Mouse (Mus musculus) MEL (cell line): ENCODE results near the gene Tcte2. TPM values are rescaled to one million over a fixed set of nuclear protein-coding genes. Genes with fewer than 3 reads are reported as not detected.

ENCODE experiments used
- DNase-seq: peaks from one replicate; pipeline ENCODE4 v3.0.0; 2011; ENCODE audit warnings: low read depth, low spot score
- H3K27ac ChIP-seq: 2 replicates; pipeline ENCODE4 v1.5.1; 2012; ENCODE audit warnings: low read depth, mild to moderate bottlenecking, control low read depth, low read length, moderate library complexity; ENCODE audit not compliant: control insufficient read depth
- H3K27me3 ChIP-seq, 2 experiments: fragments of 150-350 bp in 1 of 2; sonication (generic) in 1 of 2; 2 replicates each; pipeline ENCODE4 v1.6.1; 2012; ENCODE audit warnings: low read length in 2 of 2, mild to moderate bottlenecking in 2 of 2, improper control_type of control experiment in 1 of 2, moderate library complexity in 1 of 2; ENCODE audit not compliant: insufficient read depth in 2 of 2, control insufficient read depth in 1 of 2
- H3K36me3 ChIP-seq, 2 experiments: 2 replicates each; pipeline ENCODE4 v1.6.1; 2012 to 2014; ENCODE audit warnings: low read length in 2 of 2, improper control_type of control experiment in 1 of 2, inconsistent platforms in 1 of 2, mild to moderate bottlenecking in 1 of 2; ENCODE audit not compliant: insufficient read depth in 2 of 2, control insufficient read depth in 1 of 2
- H3K4me1 ChIP-seq, 2 experiments: fragments of 150-350 bp in 1 of 2; sonication (generic) in 1 of 2; 2 replicates each; pipeline ENCODE4 v1.6.1; 2012; ENCODE audit warnings: low read length in 2 of 2, improper control_type of control experiment in 1 of 2, mild to moderate bottlenecking in 1 of 2; ENCODE audit not compliant: insufficient read depth in 2 of 2, control insufficient read depth in 1 of 2
- H3K4me3 ChIP-seq, 2 experiments: fragments of 150-350 bp in 1 of 2; sonication (generic) in 1 of 2; 2 replicates each; pipeline ENCODE4 v1.5.1; 2012; ENCODE audit warnings: low read depth in 2 of 2, low read length in 2 of 2, mild to moderate bottlenecking in 2 of 2, moderate library complexity in 2 of 2, control low read depth in 1 of 2, improper control_type of control experiment in 1 of 2; ENCODE audit not compliant: control insufficient read depth in 1 of 2, insufficient read depth in 1 of 2
- H3K79me2 ChIP-seq: 2 replicates; pipeline ENCODE4 v1.6.1; 2012; ENCODE audit warnings: mild to moderate bottlenecking, low read length, moderate library complexity; ENCODE audit not compliant: control insufficient read depth, poor library complexity, insufficient read depth
- H3K9ac ChIP-seq: 2 replicates; pipeline ENCODE4 v1.6.1; 2012; ENCODE audit warnings: low read depth, mild to moderate bottlenecking, control low read depth, low read length, moderate library complexity; ENCODE audit not compliant: control insufficient read depth, poor library complexity, severe bottlenecking
- H3K9me3 ChIP-seq: fragments of 150-350 bp; sonication (generic); replicated peaks from 2 replicates; pipeline ENCODE4 v1.6.1; 2012; ENCODE audit warnings: mild to moderate bottlenecking, low read length, improper control_type of control experiment, moderate library complexity; ENCODE audit not compliant: insufficient read depth
- CHD1 ChIP-seq: IDR thresholded peaks from 2 replicates; pipeline ENCODE4 v1.6.1; 2012; ENCODE audit warnings: low read depth, mild to moderate bottlenecking, inconsistent platforms, low read length, improper control_type of control experiment
- ELF1 ChIP-seq: IDR thresholded peaks from 2 replicates; pipeline ENCODE4 v1.6.1; 2014; ENCODE audit warnings: low read depth, mild to moderate bottlenecking, inconsistent platforms, low read length, improper control_type of control experiment, moderate library complexity
- EP300 ChIP-seq, 2 experiments: IDR thresholded peaks; 2 replicates each; pipeline ENCODE4 v1.6.1; 2011; ENCODE audit warnings: improper control_type of control experiment in 2 of 2, low read length in 2 of 2, low read depth in 1 of 2, mild to moderate bottlenecking in 1 of 2
- ETS1 ChIP-seq: IDR thresholded peaks from 2 replicates; pipeline ENCODE4 v1.6.1; 2012; ENCODE audit warnings: low read depth, mild to moderate bottlenecking, inconsistent platforms, low read length, improper control_type of control experiment, moderate library complexity
- GABPA ChIP-seq: IDR thresholded peaks from 2 replicates; pipeline ENCODE4 v1.6.1; 2012; ENCODE audit warnings: low read depth, mild to moderate bottlenecking, inconsistent platforms, low read length, improper control_type of control experiment, moderate library complexity
- GATA1 ChIP-seq: IDR thresholded peaks from 2 replicates; pipeline ENCODE4 v1.6.1; 2011; ENCODE audit warnings: low read depth, low read length, improper control_type of control experiment
- HCFC1 ChIP-seq: IDR thresholded peaks from 2 replicates; pipeline ENCODE4 v1.6.1; 2012; ENCODE audit warnings: low read depth, mild to moderate bottlenecking, inconsistent platforms, low read length, improper control_type of control experiment, moderate library complexity
- JUND ChIP-seq: IDR thresholded peaks from 2 replicates; pipeline ENCODE4 v1.6.1; 2011; ENCODE audit warnings: low read depth, mild to moderate bottlenecking, improper control_type of control experiment, low read length
- MAFK ChIP-seq: IDR thresholded peaks from 2 replicates; pipeline ENCODE4 v1.6.1; 2011; ENCODE audit warnings: low read depth, mild to moderate bottlenecking, low read length, improper control_type of control experiment, borderline replicate concordance
- MAX ChIP-seq: IDR thresholded peaks from 2 replicates; pipeline ENCODE4 v1.6.1; 2011; ENCODE audit warnings: low read length, improper control_type of control experiment
- MAZ ChIP-seq: IDR thresholded peaks from 2 replicates; pipeline ENCODE4 v1.6.1; 2012; ENCODE audit warnings: low read depth, mild to moderate bottlenecking, inconsistent platforms, low read length, improper control_type of control experiment
- MXI1 ChIP-seq: IDR thresholded peaks from 2 replicates; pipeline ENCODE4 v1.6.1; 2011; ENCODE audit warnings: mild to moderate bottlenecking, low read depth, low read length, improper control_type of control experiment
- MYB ChIP-seq: IDR thresholded peaks from 2 replicates; pipeline ENCODE4 v1.6.1; 2011; ENCODE audit warnings: mild to moderate bottlenecking, low read depth, low read length, improper control_type of control experiment
- MYC ChIP-seq: IDR thresholded peaks from 2 replicates; pipeline ENCODE4 v1.6.1; 2011; ENCODE audit warnings: low read depth, mild to moderate bottlenecking, low read length, improper control_type of control experiment, moderate library complexity
- POLR2A ChIP-seq, 2 experiments: IDR thresholded peaks; 2 replicates each; pipeline ENCODE4 v1.6.1; 2011 to 2012; ENCODE audit warnings: low read length in 2 of 2, mild to moderate bottlenecking in 2 of 2, control low read depth in 1 of 2, improper control_type of control experiment in 1 of 2, low read depth in 1 of 2, moderate library complexity in 1 of 2; ENCODE audit not compliant: control insufficient read depth in 1 of 2, insufficient read depth in 1 of 2, poor library complexity in 1 of 2
- POLR2AphosphoS5 ChIP-seq: IDR thresholded peaks from 2 replicates; pipeline ENCODE4 v1.6.1; 2012; ENCODE audit warnings: low read depth, borderline replicate concordance, mild to moderate bottlenecking, inconsistent platforms, low read length, moderate library complexity, mixed read lengths
- RAD21 ChIP-seq: IDR thresholded peaks from 2 replicates; pipeline ENCODE4 v1.6.1; 2011; ENCODE audit warnings: mild to moderate bottlenecking, low read depth, low read length, improper control_type of control experiment
- RCOR1 ChIP-seq: IDR thresholded peaks from 2 replicates; pipeline ENCODE4 v1.6.1; 2012; ENCODE audit warnings: low read depth, mild to moderate bottlenecking, inconsistent platforms, low read length, improper control_type of control experiment
- SMC3 ChIP-seq: IDR thresholded peaks from 2 replicates; pipeline ENCODE4 v1.6.1; 2011; ENCODE audit warnings: low read depth, low read length, improper control_type of control experiment
- TCF12 ChIP-seq: IDR thresholded peaks from 2 replicates; pipeline ENCODE4 v1.6.1; 2014; ENCODE audit warnings: low read depth, mild to moderate bottlenecking, inconsistent platforms, low read length, improper control_type of control experiment, moderate library complexity
- UBTF ChIP-seq: IDR thresholded peaks from 2 replicates; pipeline ENCODE4 v1.6.1; 2012; ENCODE audit warnings: low read depth, mild to moderate bottlenecking, inconsistent platforms, low read length, improper control_type of control experiment, moderate library complexity, borderline replicate concordance; ENCODE audit not compliant: insufficient read depth
- USF1 ChIP-seq: IDR thresholded peaks from 2 replicates; pipeline ENCODE4 v1.6.1; 2014; ENCODE audit warnings: low read depth, mild to moderate bottlenecking, inconsistent platforms, low read length, improper control_type of control experiment, moderate library complexity
- USF2 ChIP-seq, 2 experiments: IDR thresholded peaks; 2 replicates each; pipeline ENCODE4 v1.6.1; 2011 to 2012; ENCODE audit warnings: improper control_type of control experiment in 2 of 2, low read length in 2 of 2, borderline replicate concordance in 1 of 2, inconsistent platforms in 1 of 2, low read depth in 1 of 2, mild to moderate bottlenecking in 1 of 2; ENCODE audit not compliant: insufficient read depth in 1 of 2
- ZC3H11A ChIP-seq: IDR thresholded peaks from 2 replicates; pipeline ENCODE4 v1.6.1; 2012; ENCODE audit warnings: low read depth, mild to moderate bottlenecking, inconsistent platforms, low read length, improper control_type of control experiment
- ZKSCAN1 ChIP-seq: IDR thresholded peaks from 2 replicates; pipeline ENCODE4 v1.6.1; 2012; ENCODE audit warnings: low read depth, mild to moderate bottlenecking, inconsistent platforms, low read length, improper control_type of control experiment, moderate library complexity
- ZMIZ1 ChIP-seq: IDR thresholded peaks from 2 replicates; pipeline ENCODE4 v1.6.1; 2012; ENCODE audit warnings: low read depth, mild to moderate bottlenecking, inconsistent platforms, low read length, improper control_type of control experiment, moderate library complexity
- ZNF384 ChIP-seq: IDR thresholded peaks from 2 replicates; pipeline ENCODE4 v1.6.1; 2012; ENCODE audit warnings: low read depth, mild to moderate bottlenecking, inconsistent platforms, low read length, improper control_type of control experiment
- polyA plus RNA-seq, 2 experiments: library from polyadenylated mRNA; stranded (reverse) in 1 of 2; unstranded in 1 of 2; fragments of >175 nt in 1 of 2; fragments of >200 nt in 1 of 2; gene quantifications; 2 replicates each; pipeline versions ENCODE4 v1.2.1 to v1.2.4; 2012; ENCODE audit warnings: low replicate concordance in 2 of 2, low read depth in 1 of 2; ENCODE audit not compliant: insufficient read length in 2 of 2, insufficient read depth in 1 of 2, missing spikeins in 1 of 2
- total RNA-seq: library from RNA; depleted of rRNA; stranded (reverse); fragments of 300-350 nt; gene quantifications from 2 replicates; pipeline ENCODE4 v1.2.3, GENCODE M21; 2012

Gene Tcte2
- total and polyA plus RNA-seq, 3 experiments: not detected

GRCm38 (mm10) chr17:13695881-13696280, 65.7 kb downstream of the Tcte2 start:
- TF ChIP-seq GABPA: no peak
- no peak for TF ChIP-seq MAFK
- TF ChIP-seq MYB: no peak
- no peak for TF ChIP-seq ZMIZ1
- TF ChIP-seq HCFC1: no peak
- TF ChIP-seq EP300 (IDR thresholded peaks at IDR 0.05; ENCODE audit: low read depth in 1 of 2, low read length in 2 of 2): no peak
- TF ChIP-seq RCOR1: no peak
- TF ChIP-seq MYC: no peak
- TF ChIP-seq ETS1: no peak
- no peak for TF ChIP-seq POLR2A (IDR thresholded peaks at IDR 0.05; ENCODE audit: control insufficient read depth in 1 of 2, insufficient read depth in 1 of 2, low read depth in 1 of 2, low read length in 2 of 2, poor library complexity in 1 of 2)
- TF ChIP-seq TCF12: no peak
- no peak for TF ChIP-seq ZKSCAN1
- no peak for TF ChIP-seq SMC3
- no peak for TF ChIP-seq UBTF
- no peaks in the 10 kb centered on the region for H3K79me2 ChIP-seq
- no peaks in the 10 kb centered on the region for H3K4me1 ChIP-seq
- H3K27me3 ChIP-seq: no peaks in the 10 kb centered on the region
- DNase-seq: no peak
- no peak overlapping the region for H3K9ac ChIP-seq
- no peaks in the 10 kb centered on the region for H3K36me3 ChIP-seq
- H3K9me3 ChIP-seq: no peaks in the 10 kb centered on the region
- H3K27ac ChIP-seq: no peak overlapping the region
- H3K4me3 ChIP-seq: no peak overlapping the region

GRCm38 (mm10) chr17:13695211-13695610, 66.4 kb downstream of the Tcte2 start:
- H3K27ac ChIP-seq: no peak overlapping the region
- no peaks in the 10 kb centered on the region for H3K9me3 ChIP-seq
- no peaks in the 10 kb centered on the region for H3K79me2 ChIP-seq
- H3K9ac ChIP-seq: no peak overlapping the region
- no peaks in the 10 kb centered on the region for H3K4me1 ChIP-seq
- no peaks in the 10 kb centered on the region for H3K36me3 ChIP-seq
- H3K4me3 ChIP-seq: no peak overlapping the region
- DNase-seq: no peak
- no peaks in the 10 kb centered on the region for H3K27me3 ChIP-seq
- TF ChIP-seq MXI1 (no peak), POLR2A (IDR thresholded peaks at IDR 0.05; ENCODE audit: control insufficient read depth in 1 of 2, insufficient read depth in 1 of 2, low read depth in 1 of 2, low read length in 2 of 2, poor library complexity in 1 of 2) (no peak), MAFK (no peak), CHD1 (no peak), MAZ (no peak), SMC3 (no peak), ZNF384 (no peak), USF2 (IDR thresholded peaks at IDR 0.05; ENCODE audit: borderline replicate concordance in 1 of 2, insufficient read depth in 1 of 2, low read depth in 1 of 2, low read length in 2 of 2) (no peak), POLR2AphosphoS5 (no peak), ZC3H11A (no peak), ETS1 (no peak), ELF1 (no peak), MAX (no peak), RAD21 (no peak), TCF12 (no peak), ZMIZ1 (no peak), USF1 (no peak), GATA1 (no peak), MYC (no peak), JUND (no peak)
